Mouse (Mus musculus) heart, adult 2 months (tissue): ENCODE data around the gene Fam214a. TPM values are rescaled to one million over a fixed set of nuclear protein-coding genes. Genes with fewer than 3 reads are reported as not detected.

Source experiments
- DNase-seq, 2 experiments: peaks; one replicate each; pipeline ENCODE4 v3.0.0; 2021
- H3K27ac ChIP-seq: fragments of 200-600 bp; 2 replicates; pipeline ENCODE4 v1.8.1; 2022
- H3K27me3 ChIP-seq: fragments of 200-500 bp; 2 replicates; pipeline ENCODE4 v1.6.1; 2012; ENCODE audit warnings: mild to moderate bottlenecking, low read length, inconsistent platforms, mixed read lengths; ENCODE audit not compliant: control insufficient read depth, insufficient read depth
- H3K36me3 ChIP-seq: fragments of 200-500 bp; 2 replicates; pipeline ENCODE4 v1.6.1; 2012; ENCODE audit warnings: low read length, inconsistent platforms; ENCODE audit not compliant: control insufficient read depth, insufficient read depth
- H3K4me1 ChIP-seq: fragments of 200-500 bp; 2 replicates; pipeline ENCODE4 v1.6.1; 2011; ENCODE audit warnings: low read length; ENCODE audit not compliant: control insufficient read depth, insufficient read depth
- H3K4me3 ChIP-seq: fragments of 200-600 bp; 2 replicates; pipeline ENCODE4 v1.8.1; 2022
- H3K79me2 ChIP-seq: fragments of 200-500 bp; replicated peaks from 2 replicates; pipeline ENCODE4 v1.6.1; 2012; ENCODE audit warnings: mild to moderate bottlenecking, inconsistent platforms, low read length, moderate library complexity, mixed read lengths; ENCODE audit not compliant: control insufficient read depth, insufficient read depth
- H3K9ac ChIP-seq: fragments of 200-500 bp; 2 replicates; pipeline ENCODE4 v1.6.1; 2012; ENCODE audit warnings: low read depth, mild to moderate bottlenecking, control low read depth, inconsistent platforms, low read length, mixed read lengths
- CTCF ChIP-seq: fragments of 200-600 bp; IDR thresholded peaks from 2 replicates; pipeline ENCODE4 v1.8.1; 2022; ENCODE audit warnings: antibody characterized with exemption, mild to moderate bottlenecking, moderate library complexity
- EP300 ChIP-seq: fragments of 200-500 bp; IDR thresholded peaks from 2 replicates; pipeline ENCODE4 v1.6.1; 2011; ENCODE audit warnings: low read depth, low read length, control low read depth; ENCODE audit not compliant: insufficient read depth
- POLR2A ChIP-seq: fragments of 200-500 bp; IDR thresholded peaks from 2 replicates; pipeline ENCODE4 v1.6.1; 2011; ENCODE audit warnings: mild to moderate bottlenecking, low read depth, low read length, control low read depth; ENCODE audit not compliant: insufficient read depth
- WGBS: fragments of 180-500 bp; shearing (Covaris S2); methylation state at CpG from one replicate; pipeline ENCODE4 v1.1.7; 2018; 5-methylcytosine and 5-hydroxymethylcytosine counted together
- intact Hi-C: fragments of 180-260 bp; cut with DNase I; formaldehyde crosslinking; loops from one replicate; pipeline ENCODE4 v1.15.1; 2025
- polyA plus RNA-seq: library from polyadenylated mRNA; depleted of rRNA; stranded (reverse); fragments of >200 nt; gene quantifications from 2 replicates; pipeline ENCODE4 v1.2.3, GENCODE M21; 2012
- total RNA-seq, 2 experiments: library from RNA; stranded (reverse); gene quantifications; 2 replicates each; pipeline ENCODE4 v1.2.3; 2021

Fam214a gene
- total and polyA plus RNA-seq, 3 experiments = 10.7 to 30.2 (median 20.6) TPM

- H3K36me3 ChIP-seq = peaks cover 13% of the 10 kb centered on the region
- TF ChIP-seq CTCF (no peak), EP300 (no peak), POLR2A (0 out of 2 replicates have a peak, but pooled peaks have one; percentile 22)
- WGBS = 7% methylated on average over 11 of the region's 11 CpGs
- no peak overlapping the region for H3K4me3 ChIP-seq
- H3K79me2 ChIP-seq = no peaks in the 10 kb centered on the region
- peak; percentile 57 to 59 for DNase-seq
- H3K27me3 ChIP-seq = no peaks in the 10 kb centered on the region
- H3K27ac ChIP-seq = peak overlapping the region; percentile 94
- H3K4me1 ChIP-seq = peaks cover 18% of the 10 kb centered on the region
- intact Hi-C loops = loop anchor here (1.0 kb wide), 1 partner anchor 21 kb away; no protein-coding TSS in a partner anchor
- H3K9ac ChIP-seq = peak overlapping the region; percentile 22; the same call in 1 of the 2 replicates
Observed at GRCm38 (mm10) chr9:74974758-74975157, 22.1 kb downstream of the Fam214a start.

- peaks cover 20% of the 10 kb centered on the region for H3K4me1 ChIP-seq
- H3K9ac ChIP-seq = peak overlapping the region; percentile 47
- H3K27ac ChIP-seq = peak overlapping the region; percentile 94
- no peak for DNase-seq
- H3K79me2 ChIP-seq = no peaks in the 10 kb centered on the region
- intact Hi-C loops = no loop called here
- H3K36me3 ChIP-seq = peaks cover 11% of the 10 kb centered on the region
- peak overlapping the region; percentile 65 for H3K4me3 ChIP-seq
- WGBS = 2% methylated on average over 7 of the region's 7 CpGs
- TF ChIP-seq CTCF = no peak
- TF ChIP-seq EP300 = no peak
- no peak for TF ChIP-seq POLR2A
- H3K27me3 ChIP-seq = no peaks in the 10 kb centered on the region
Observed at GRCm38 (mm10) chr9:74975416-74975815, 22.7 kb downstream of the Fam214a start.

GRCm38 (mm10) chr9:74975911-74976563 lies 23.4 kb downstream of the Fam214a start:
- Histone ChIP-seq H3K27me3 (no peaks in the 10 kb centered on the region), H3K4me3 (peak overlapping the region; percentile 65), H3K9ac (peak overlapping the region; percentile 61), H3K36me3 (peaks cover 8% of the 10 kb centered on the region), H3K4me1 (peaks cover 21% of the 10 kb centered on the region), H3K27ac (peak overlapping the region; percentile 94), H3K79me2 (no peaks in the 10 kb centered on the region)
- peak; percentile 88 to 94 for DNase-seq
- intact Hi-C loops = no loop called here
- TF ChIP-seq CTCF (no peak), EP300 (peak; percentile 76), POLR2A (peak; percentile 94)
- under 1% methylated on average over 23 of the region's 23 CpGs for WGBS

GRCm38 (mm10) chr9:74977251-74977650 lies 24.6 kb downstream of the Fam214a start:
- Histone ChIP-seq H3K27me3 (no peaks in the 10 kb centered on the region), H3K9ac (no peak overlapping the region), H3K36me3 (peaks cover 13% of the 10 kb centered on the region), H3K79me2 (no peaks in the 10 kb centered on the region), H3K27ac (no peak overlapping the region; the same call in 1 of the 2 replicates), H3K4me3 (peak overlapping the region; percentile 11; the same call in 1 of the 2 replicates), H3K4me1 (peaks cover 26% of the 10 kb centered on the region)
- TF ChIP-seq EP300 = no peak
- no peak for TF ChIP-seq POLR2A
- no peak for TF ChIP-seq CTCF
- WGBS = 87% methylated on average over 2 of the region's 2 CpGs
- intact Hi-C loops = no loop called here
- DNase-seq = no peak

GRCm38 (mm10) chr9:74977962-74978361 lies 25.3 kb downstream of the Fam214a start:
- peaks cover 13% of the 10 kb centered on the region for H3K36me3 ChIP-seq
- WGBS = 61% methylated on average over 7 of the region's 7 CpGs
- DNase-seq = no peak
- H3K9ac ChIP-seq = no peak overlapping the region
- intact Hi-C loops = loop anchor here (2.0 kb wide), 1 partner anchor 17 kb away; no protein-coding TSS in a partner anchor
- no peaks in the 10 kb centered on the region for H3K79me2 ChIP-seq
- H3K4me3 ChIP-seq = no peak overlapping the region
- TF ChIP-seq EP300 (no peak), CTCF (no peak), POLR2A (no peak)
- peak overlapping the region; percentile 20; the same call in 1 of the 2 replicates for H3K27ac ChIP-seq
- H3K27me3 ChIP-seq = no peaks in the 10 kb centered on the region
- H3K4me1 ChIP-seq = peaks cover 27% of the 10 kb centered on the region

- Histone ChIP-seq H3K4me3 (no peak overlapping the region), H3K27ac (peak overlapping the region; percentile 65; the same call in 1 of the 2 replicates), H3K9ac (no peak overlapping the region), H3K27me3 (no peaks in the 10 kb centered on the region), H3K36me3 (peaks cover 13% of the 10 kb centered on the region), H3K4me1 (peaks cover 27% of the 10 kb centered on the region), H3K79me2 (no peaks in the 10 kb centered on the region)
- 71% methylated on average over 7 of the region's 7 CpGs for WGBS
- no peak for DNase-seq
- TF ChIP-seq CTCF (no peak), EP300 (no peak), POLR2A (no peak)
- intact Hi-C loops = loop anchor here (2.0 kb wide), 1 partner anchor 16 kb away; no protein-coding TSS in a partner anchor
Observed at GRCm38 (mm10) chr9:74978868-74979267, 26.2 kb downstream of the Fam214a start.
